ENCODE assay signal across 33 mouse cellular contexts in genomic region chr4:120521761-120522160, GRCm38 (mm10). TPM values are rescaled to one million over a fixed set of nuclear protein-coding genes. Genes with fewer than 3 reads are reported as not detected.
"Had no signal": no experiment of that assay in that cellular context is flagged by ENCODE, and none has a peak within 500 bp of the region (broad histone marks: within the 10 kb centered on the region; RNA-seq: fewer than 3 reads in every experiment).

No protein-coding gene starts in this region.

- ATAC-seq: hindbrain, embryonic 16.5 days; hindbrain, postnatal 0 days; inflammation-experienced regulatory T-cells, adult 6 months; intestine, embryonic 15.5 days had no signal

- H3K4me1 ChIP-seq: heart, embryonic 10.5 days; heart, embryonic 12.5 days; heart, embryonic 13.5 days; heart, embryonic 15.5 days; hindbrain, embryonic 10.5 days; hindbrain, embryonic 12.5 days; hindbrain, embryonic 13.5 days; hindbrain, embryonic 15.5 days; intestine, embryonic 15.5 days; kidney, embryonic 15.5 days had no signal

- DNase-seq: heart, postnatal 10 days; heart, postnatal 14 days; heart, postnatal 36 days; heart, postnatal 4 days; kidney, postnatal 10 days; kidney, postnatal 14 days; kidney, postnatal 4 days; layer of hippocampus, adult 9-11 months; layer of hippocampus, postnatal 36 days had no signal

- H3K4me2 ChIP-seq: heart, embryonic 11.5 days; heart, embryonic 12.5 days; heart, embryonic 13.5 days; heart, embryonic 15.5 days; hindbrain, embryonic 12.5 days; hindbrain, embryonic 13.5 days; hindbrain, embryonic 14.5 days; hindbrain, embryonic 15.5 days; intestine, embryonic 15.5 days; kidney, embryonic 15.5 days had no signal

- H3K27me3 ChIP-seq: heart, embryonic 12.5 days; heart, embryonic 13.5 days; heart, embryonic 15.5 days; hindbrain, embryonic 12.5 days; hindbrain, embryonic 13.5 days; hindbrain, embryonic 15.5 days; intestine, embryonic 15.5 days; kidney, embryonic 15.5 days had no signal

- H3K4me3 ChIP-seq: heart, embryonic 10.5 days; heart, embryonic 12.5 days; heart, embryonic 13.5 days; heart, embryonic 15.5 days; hindbrain, embryonic 10.5 days; hindbrain, embryonic 12.5 days; hindbrain, embryonic 13.5 days; hindbrain, embryonic 15.5 days; intestine, embryonic 15.5 days; kidney, embryonic 15.5 days; layer of hippocampus, adult 2 months had no signal

- H3K9me3 ChIP-seq: heart, embryonic 10.5 days; heart, embryonic 12.5 days; heart, embryonic 13.5 days; heart, embryonic 15.5 days; hindbrain, embryonic 10.5 days; hindbrain, embryonic 12.5 days; hindbrain, embryonic 13.5 days; hindbrain, embryonic 15.5 days; intestine, embryonic 15.5 days; kidney, embryonic 15.5 days had no signal

- H3K9ac ChIP-seq: heart, embryonic 12.5 days; heart, embryonic 13.5 days; heart, embryonic 15.5 days; hindbrain, embryonic 12.5 days; hindbrain, embryonic 13.5 days; hindbrain, embryonic 14.5 days; hindbrain, embryonic 15.5 days; intestine, embryonic 15.5 days; kidney, embryonic 15.5 days had no signal

- H3K27ac ChIP-seq: heart, embryonic 10.5 days; heart, embryonic 13.5 days; heart, embryonic 15.5 days; hindbrain, embryonic 10.5 days; hindbrain, embryonic 12.5 days; hindbrain, embryonic 13.5 days; hindbrain, embryonic 14.5 days; hindbrain, embryonic 15.5 days; hindbrain, postnatal 0 days; intestine, embryonic 15.5 days; kidney, embryonic 15.5 days; kidney, postnatal 0 days; layer of hippocampus, adult 2 months had no signal

RNA-seq across cellular contexts. Expression of gene Slfnl1, which starts 10.3 kb away (rescaled TPM):
- total RNA-seq: heart, postnatal 36 days; hematopoietic stem cell, adult 5-6 weeks had no signal
- polyA plus RNA-seq: heart, embryonic 11.5 days; heart, embryonic 12.5 days; heart, embryonic 14.5 days; heart, embryonic 15.5 days; hindbrain, embryonic 10.5 days; hindbrain, embryonic 12.5 days; hindbrain, embryonic 13.5 days; hindbrain, embryonic 14.5 days; hindbrain, embryonic 16.5 days; hindbrain, postnatal 0 days; inflammation-experienced regulatory T-cells, adult 6 months; intestine, embryonic 14.5 days; intestine, embryonic 15.5 days; intestine, embryonic 16.5 days; intestine, postnatal 0 days; kidney, embryonic 14.5 days; kidney, embryonic 15.5 days; kidney, embryonic 16.5 days; kidney, postnatal 0 days had no signal
